Mouse (Mus musculus) small intestine, adult 2 months (tissue): Measurements from ENCODE around the gene Ptpre.

Experiments
- CTCF ChIP-seq: fragments of 200-500 bp; IDR thresholded peaks from 2 replicates; pipeline ENCODE4 v1.5.1; 2012; ENCODE audit warnings: low read depth, mild to moderate bottlenecking, control low read depth, inconsistent platforms, low read length, moderate library complexity, mixed read lengths; ENCODE audit not compliant: insufficient replicate concordance, insufficient read length; ENCODE audit errors: extremely low read depth
- POLR2A ChIP-seq: fragments of 200-500 bp; IDR thresholded peaks from 2 replicates; pipeline ENCODE4 v1.6.1; 2012; ENCODE audit warnings: low read depth, mild to moderate bottlenecking, control low read depth, inconsistent platforms, low read length, moderate library complexity

DNA sequence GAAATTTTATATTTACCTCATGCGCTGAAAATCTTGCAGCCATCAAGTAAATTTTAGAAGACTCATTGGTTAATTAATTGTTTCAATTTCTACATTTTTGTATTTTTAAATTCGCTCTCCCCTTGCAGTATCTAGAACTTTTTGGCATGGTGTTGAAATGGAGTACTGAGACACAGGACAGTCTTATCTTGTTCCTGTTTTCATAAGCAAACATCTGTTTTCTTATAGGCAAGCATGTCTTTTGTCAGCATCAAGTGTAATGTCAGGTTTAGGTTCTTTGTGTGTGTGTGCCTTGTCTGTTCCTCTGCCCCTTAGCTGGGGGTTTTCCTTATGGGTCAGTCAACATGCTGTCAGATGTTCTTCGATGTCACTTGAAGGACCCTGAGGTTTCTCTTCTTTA lies 39.0 kb downstream of the Ptpre start:
- TF ChIP-seq CTCF (no peak), POLR2A (no peak)
